Mouse (Mus musculus) T-cell, adult 2 months (primary cell): ENCODE measurements around the gene Alpk3.
"Not testable (repeated sequence)": the region's sequence is repeated elsewhere in the genome, so short reads cannot be mapped to it uniquely, and the experiment has no call there.

Source experiments
- DNase-seq: peaks from one replicate; pipeline ENCODE4 v3.0.0; 2022; ENCODE audit warnings: low spot score

The Alpk3 gene

DNA sequence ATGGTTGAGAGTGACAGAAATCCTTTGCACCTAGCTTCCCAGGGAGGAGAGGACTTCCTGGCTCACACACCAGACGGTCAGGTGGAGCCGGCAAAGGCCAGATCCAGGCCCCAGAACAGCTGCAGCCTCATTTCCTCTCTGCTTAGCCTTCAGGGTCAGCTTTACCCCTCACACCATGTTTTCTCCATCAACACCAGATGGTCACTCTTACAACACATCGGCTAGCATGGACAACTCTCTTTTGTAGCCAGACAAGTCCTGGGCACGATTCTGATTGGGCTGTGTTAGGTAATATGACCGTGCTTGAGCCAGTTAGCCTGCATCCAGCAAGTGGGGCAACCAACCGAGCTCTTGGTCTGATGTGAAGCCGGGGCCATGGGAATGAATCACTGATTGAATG lies 74.5 kb downstream of the Alpk3 start:
- no peak for DNase-seq

- no peak for DNase-seq
These were observed 75.5 kb downstream of the Alpk3 start for GRCm38 (mm10) chr7:81132851-81133279.

DNA sequence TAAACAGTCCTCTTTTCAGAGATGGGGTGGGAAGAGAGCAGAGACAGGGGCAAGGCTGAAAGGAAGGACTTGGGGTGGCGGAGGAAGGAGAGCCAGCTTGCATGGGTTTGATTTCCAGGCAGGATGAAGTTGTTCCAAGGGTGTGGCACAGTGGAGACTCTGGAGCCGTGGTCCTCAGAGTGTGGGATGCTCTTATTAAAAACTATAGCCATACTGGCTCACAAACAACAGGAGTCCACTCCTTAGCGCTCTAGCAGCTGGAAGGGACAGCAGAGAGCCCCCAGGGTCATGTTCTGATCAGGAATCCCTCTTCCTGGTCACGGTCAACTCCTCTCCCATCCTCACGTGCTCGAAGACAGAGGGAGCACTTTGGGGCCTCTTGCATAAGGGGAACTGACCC lies 76.0 kb downstream of the Alpk3 start:
- DNase-seq, result no peak

DNA sequence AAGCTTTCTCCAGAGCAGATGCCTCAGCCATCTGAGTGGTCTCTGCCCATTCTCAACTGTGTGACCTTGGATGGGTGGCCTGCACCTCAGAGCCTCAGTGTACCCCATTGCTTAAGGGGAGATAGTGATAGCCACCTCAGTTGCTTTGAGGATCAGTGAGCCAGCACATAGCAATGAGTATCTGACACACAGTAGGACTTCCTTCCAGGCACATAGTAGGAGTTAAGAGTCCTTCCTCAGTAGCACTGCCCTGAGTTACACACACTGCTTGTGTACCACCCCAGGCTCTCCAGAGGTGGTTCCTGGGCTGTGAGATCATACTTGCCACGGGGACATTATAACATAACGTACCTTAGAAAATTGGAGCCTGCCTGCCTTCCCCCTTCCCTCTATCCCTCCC lies 76.5 kb downstream of the Alpk3 start:
- DNase-seq, result no peak

GRCm38 (mm10) chr7:81134614-81135067 lies 77.2 kb downstream of the Alpk3 start:
- no peak for DNase-seq

DNA sequence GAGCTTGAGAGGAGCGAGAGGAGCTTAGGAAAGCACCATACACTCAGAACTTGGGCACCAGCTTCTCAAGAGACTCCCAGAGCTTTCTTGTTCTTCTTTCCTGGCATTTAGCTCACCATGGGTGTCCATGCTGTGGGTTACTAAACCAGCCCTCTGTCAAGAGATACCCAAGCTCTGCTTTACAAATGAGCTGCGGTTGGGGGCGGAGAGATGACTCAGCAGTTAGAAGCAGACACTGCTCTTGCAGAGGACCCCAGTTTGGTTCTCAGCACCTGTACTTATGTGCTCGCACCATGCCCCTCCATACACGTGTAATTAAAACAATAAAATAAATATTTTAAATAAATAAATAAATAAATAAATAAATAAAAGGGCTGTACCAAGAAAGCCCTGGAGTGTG lies 79.9 kb downstream of the Alpk3 start:
- DNase-seq, result no peak

DNA sequence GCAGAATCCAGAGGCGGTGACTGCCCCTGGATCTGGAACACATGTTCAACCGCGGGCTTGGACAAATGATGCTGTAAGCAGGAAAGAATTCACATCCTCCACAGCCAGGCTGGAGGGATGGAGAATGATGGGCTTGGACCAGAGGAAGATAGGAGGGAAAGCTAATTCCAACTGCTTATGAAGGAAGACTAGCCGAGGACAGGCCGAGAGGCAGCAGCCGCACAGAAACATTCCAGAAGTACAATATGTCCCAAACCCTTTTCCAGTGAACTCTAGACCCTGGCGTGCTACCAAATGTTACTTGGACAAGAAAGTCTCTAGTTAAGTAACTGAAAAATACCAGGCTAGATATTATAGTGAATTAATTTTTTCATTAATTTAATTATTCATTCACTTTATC lies 81.7 kb downstream of the Alpk3 start:
- no peak for DNase-seq

DNA sequence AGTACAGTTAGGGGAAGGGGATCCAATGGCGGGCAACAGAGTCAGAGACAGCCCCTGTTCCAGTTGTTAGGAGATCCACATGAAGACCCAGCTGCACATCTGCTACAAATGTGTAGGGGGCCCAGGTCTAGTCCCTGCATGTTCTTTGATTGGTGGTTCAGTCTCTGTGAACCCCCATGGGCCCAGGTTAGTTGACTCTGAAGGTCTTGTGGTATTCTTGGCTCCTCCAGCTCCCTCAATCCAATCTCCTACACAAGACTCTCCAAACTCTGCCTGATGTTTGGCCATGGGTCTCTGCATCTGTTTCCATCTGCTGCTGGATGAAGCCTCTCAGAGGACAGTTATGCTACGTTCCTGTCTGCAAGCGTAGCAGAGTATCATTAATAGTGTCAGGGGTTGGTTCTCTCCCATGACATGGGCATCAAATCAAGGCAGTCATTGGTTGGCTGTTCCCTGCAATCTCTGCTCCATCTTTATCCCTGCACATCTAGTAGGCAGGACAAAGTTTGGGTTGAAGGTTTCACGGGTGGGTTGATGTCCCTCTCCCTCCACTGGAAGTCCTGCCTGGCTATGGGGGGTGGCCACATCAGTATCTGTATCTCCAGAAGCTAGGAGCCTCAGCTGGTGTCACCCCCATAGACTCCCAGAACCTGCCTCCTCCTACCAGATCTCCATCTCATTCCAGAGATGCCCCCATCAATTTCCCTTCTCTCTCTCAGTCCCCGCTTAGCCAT lies 82.4 kb downstream of the Alpk3 start:
- DNase-seq, result no peak

- no peak for DNase-seq
These were observed 84.1 kb downstream of the Alpk3 start for GRCm38 (mm10) chr7:81141541-81141940.

- DNase-seq, result not testable (repeated sequence)
These were observed 85.7 kb downstream of the Alpk3 start for GRCm38 (mm10) chr7:81143056-81143455.

DNA sequence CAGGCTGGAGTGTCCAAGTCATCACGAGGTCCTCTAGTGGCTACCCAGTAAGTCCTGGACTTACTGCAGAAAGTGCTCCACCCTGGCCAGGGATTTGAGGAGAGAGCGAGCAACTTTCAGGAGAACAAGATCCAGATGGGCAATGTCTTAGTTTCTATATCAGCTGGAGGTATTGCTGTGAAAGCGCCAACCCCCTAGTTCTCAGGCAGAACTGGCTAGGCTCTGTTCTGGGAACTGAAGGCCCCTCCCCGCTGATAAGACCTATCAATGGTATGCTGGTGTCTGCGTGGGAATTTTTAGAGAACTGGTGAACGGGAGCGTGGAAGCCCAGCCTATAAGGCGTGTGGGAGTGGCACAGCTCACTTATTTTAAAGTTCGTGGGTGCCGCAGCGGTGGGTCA lies 92.4 kb downstream of the Alpk3 start:
- no peak for DNase-seq

GRCm38 (mm10) chr7:81151216-81151615 lies 93.8 kb downstream of the Alpk3 start:
- no peak for DNase-seq

DNA sequence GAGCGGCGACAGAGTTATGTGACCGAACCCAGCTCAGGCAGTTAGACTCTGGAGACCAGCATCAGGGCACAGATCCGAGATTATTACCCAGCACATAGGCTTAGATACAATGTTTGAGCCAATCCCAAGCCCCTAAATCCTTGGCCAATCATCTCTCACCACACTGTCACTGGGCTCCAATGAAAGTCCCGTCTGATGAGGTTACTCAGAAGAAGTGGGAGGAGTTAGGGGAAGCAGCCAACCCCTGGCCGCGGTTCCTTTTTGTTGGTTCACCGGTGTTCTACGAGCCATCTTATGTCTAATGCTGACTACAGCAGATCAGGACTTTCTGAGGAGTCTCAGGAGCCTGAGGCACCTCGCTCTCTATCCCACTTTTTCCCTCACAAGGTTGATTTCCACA lies 94.9 kb downstream of the Alpk3 start:
- no peak for DNase-seq

GRCm38 (mm10) chr7:81152826-81153225 lies 95.4 kb downstream of the Alpk3 start:
- no peak for DNase-seq

DNA sequence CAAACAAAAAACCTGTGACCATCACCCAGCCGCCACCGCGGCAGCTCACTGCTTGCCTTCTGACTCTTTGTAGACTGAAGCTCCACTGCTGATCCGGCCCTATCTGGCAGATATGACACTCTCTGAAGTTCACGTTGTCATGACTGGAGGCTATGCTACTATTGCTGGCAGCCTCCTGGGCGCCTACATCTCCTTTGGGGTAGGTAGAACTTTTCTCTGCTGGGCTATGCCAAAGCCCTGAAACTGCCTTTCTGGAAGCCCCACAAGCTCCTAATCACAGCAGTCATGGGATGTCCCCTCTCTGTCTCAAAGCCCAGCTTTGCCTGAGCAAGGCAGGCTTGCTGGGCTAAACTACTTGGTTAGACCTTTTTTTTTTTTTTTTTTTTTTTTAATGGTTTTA lies 95.9 kb downstream of the Alpk3 start:
- DNase-seq, result no peak

- not testable (repeated sequence) for DNase-seq
These were observed 96.8 kb downstream of the Alpk3 start for GRCm38 (mm10) chr7:81154244-81154643.

DNA sequence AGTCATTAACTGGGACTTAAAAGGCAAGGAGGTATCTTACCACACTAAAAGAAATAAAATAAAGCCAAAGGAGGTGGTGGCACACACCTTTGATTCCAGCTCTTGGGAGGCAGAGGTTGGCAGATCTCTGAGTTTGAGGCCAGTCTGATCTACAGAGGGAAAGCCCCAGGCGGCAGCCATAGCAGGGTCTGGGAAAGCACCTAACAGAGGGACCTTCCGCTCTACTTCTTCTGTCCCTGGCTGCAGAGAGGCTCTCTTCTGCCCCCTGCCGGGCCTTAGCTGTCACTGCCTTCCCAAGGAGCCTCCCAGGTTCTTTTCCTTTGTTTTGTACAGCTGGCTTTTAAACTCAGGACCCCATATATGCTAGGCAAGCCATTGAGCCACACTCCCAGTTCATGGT lies 97.6 kb downstream of the Alpk3 start:
- peak; percentile 85 for DNase-seq
